Mouse (Mus musculus) retina, postnatal 7 days (tissue): Measurements from ENCODE around the gene Mef2d.
"Not testable (repeated sequence)": the region's sequence is repeated elsewhere in the genome, so short reads cannot be mapped to it uniquely, and the experiment has no call there.

Source experiments
- DNase-seq: peaks from one replicate; pipeline ENCODE4 v3.0.0-alpha.2; 2012; ENCODE audit warnings: low read depth, low spot score

The Mef2d gene

DNA sequence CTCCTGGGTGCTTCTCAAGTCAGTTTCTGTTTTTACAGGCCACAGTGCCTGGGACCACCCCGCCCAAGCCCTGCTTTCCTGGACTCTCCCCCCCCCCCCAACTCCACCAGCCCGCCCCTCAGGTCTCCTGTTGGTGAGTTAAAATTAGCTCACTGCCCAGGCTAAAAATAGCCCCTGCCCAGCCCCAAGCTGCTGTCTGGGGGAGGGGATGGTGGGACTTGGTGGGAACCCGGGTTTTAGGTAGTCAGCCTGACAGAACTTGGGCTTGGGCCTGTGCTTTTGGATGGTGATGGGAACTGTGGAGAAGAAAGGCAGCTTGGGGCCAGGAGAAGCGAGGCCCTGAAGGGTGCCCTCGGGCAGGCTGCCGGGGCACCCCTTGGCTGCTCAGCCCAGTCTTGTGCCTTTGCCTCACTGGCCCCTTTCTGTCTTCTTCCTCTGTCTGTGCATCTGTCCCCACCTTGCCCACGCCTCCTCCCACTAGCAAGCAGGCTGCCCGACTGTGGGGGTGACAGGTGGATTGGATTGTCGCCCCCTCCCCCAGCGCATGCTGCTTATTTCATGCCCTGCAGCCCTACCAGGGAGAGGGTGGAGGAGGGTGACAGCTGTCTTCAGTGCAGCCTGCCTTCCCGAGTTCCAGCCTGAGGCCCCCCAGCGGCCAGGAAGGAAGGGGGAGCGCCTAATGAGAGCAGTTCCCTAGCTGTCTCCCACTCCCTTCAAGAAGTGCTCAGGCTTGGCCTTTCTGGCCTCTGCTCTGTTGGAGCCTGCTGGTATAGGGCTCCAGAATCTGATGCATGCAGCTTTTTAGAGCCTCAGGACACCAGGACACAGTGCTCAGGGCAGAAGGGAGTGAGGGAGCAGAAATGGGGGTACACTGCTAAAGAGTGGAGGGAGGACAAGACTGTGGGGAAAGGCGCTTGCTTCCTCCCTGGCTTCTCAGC, 8.2 kb downstream of the Mef2d start:
- DNase-seq, result no peak

DNA sequence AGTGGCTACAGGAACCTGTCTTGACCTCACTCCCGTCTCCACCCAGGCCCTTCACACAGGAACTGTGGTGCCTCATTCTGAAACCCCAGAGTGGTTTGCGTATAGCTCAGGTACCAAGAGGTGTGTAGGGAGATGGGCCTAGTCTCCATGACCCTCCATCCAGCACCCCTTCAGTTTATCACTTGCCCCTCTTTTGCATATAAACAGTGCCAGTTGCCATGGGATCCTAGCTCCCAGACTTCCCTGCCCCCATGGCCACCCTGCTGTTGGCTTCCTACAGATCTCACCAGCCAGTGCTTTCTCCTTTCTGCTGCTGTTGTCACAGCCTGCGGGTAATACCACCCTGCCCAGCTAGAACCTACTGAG, 8.8 kb downstream of the Mef2d start:
- no peak for DNase-seq

DNA sequence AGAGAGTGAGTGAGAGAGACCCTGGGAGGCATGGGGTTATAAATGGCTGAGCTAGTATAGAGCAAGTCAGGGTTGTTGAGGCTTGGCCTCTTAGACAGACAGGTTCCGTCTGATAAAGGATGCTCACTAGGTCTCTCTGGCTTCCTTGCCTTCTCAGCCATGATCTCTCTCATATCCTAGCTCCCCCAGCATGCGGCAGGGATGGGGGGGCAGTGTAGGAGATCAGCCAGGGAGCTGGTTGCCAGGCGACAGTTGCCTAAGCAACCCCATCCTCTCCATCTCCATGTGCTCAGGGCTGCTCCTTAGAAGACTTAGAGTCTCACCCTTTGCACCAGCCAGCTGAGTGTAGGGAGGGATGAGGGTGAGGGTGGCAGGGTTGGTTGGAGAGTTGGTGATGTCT, 9.9 kb downstream of the Mef2d start:
- no peak for DNase-seq

DNA sequence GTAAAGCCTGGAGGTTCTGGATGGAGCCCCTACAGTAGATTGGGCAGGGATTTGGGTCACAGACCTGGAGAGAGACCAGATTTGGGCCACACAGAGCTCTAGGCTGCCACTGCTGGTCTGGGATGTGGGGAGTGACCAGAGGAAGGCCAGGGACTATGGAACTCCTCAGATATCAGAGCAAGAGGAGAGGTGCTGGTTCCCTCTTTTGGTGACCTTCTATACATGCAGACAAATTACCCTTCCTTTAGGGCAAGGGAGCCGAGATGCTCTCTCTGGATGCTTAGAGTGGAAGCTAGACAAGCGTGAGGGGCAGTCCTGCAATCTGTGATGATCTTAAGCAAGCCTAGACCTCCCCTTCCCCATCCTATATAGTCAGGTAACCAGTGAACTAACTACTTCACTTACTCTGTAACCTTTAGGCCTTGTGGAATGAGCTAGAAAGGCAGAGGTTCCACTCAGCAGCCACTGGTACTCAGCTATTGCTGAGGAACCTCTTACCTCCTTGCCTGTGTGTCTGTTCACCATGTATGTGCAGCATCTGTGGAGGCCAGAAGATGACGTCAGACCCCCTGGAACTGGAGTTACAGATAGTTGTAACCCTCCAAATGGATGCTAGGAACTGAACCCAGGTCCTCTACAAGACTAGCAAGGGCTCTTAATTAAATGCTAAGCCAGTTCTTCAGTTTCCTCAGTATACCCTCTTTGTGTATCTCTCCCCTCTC, 11.3 kb downstream of the Mef2d start:
- no peak for DNase-seq

DNA sequence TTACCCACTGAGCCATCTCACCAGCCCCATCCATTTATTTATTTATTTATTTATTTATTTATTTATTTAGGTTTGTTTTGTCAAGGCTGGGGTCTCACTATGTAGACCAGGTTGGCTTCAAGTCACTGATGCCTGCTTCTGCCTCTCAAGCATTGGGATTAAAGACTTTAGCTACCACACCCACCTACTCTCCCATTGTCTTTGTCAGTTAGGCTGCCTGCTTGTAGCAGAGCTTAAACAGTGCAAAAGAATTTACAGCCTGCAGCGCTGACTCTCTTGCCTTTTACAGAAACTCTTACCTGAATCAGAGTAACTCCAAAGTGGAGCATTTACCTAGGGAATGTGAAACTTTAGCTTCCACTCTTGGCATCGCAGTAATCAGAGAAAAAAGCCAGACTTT, 12.1 kb downstream of the Mef2d start:
- no peak for DNase-seq

DNA sequence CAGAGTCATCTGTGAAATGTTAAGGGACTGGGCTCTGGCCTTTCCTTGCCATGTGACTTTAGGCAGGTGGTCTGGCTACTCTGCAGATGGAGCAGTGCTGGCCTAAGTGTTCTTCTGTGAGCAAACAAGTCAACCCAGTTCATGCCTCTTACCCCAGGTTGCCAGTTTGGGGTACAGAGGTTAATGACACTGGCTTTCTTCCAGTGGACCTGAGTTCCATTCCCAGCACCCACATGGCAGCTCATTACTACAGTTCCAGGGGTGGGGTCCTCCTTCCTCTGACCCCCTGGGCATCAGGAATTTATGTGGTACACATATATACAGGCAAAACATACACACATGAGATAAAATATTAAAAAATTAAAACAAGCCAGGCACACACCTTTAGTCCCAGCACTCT, 14.6 kb downstream of the Mef2d start:
- no peak for DNase-seq

DNA sequence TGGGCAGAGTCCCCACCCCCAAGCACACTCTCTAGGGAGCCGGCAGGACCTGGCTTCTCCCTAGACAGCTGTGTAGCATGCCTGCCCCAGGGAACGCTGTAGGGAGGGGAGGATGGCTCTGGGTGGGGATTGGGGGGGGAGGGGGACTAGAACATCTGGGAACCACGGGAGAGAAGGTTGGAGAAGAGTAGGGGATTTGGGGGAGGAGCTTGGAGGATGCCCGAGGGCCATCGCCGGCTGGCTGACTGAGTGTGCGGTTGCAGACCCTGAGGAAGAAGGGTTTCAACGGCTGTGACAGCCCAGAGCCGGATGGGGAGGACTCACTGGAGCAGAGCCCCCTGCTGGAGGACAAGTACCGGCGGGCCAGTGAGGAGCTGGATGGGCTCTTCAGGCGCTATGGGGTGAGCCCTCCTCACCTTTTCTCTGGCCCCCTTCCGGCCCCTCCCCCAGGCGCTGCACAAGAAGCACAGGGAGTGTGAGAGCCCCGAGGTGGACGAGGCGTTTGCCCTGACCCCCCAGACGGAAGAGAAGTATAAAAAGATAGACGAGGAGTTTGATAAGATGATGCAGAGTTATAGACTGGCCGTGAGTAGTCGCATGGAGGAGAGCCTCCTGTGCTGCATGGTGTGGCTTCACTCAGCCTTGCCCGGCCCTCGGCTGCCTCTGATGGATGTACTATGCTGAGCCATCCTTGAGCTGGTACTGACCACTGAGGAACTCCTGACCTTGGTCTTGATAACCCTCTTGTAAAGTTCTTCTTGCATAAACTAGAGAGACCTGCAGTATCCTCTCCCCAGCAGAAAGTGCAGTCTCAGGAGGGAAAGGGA, 15.8 kb downstream of the Mef2d start:
- DNase-seq, result no peak

DNA sequence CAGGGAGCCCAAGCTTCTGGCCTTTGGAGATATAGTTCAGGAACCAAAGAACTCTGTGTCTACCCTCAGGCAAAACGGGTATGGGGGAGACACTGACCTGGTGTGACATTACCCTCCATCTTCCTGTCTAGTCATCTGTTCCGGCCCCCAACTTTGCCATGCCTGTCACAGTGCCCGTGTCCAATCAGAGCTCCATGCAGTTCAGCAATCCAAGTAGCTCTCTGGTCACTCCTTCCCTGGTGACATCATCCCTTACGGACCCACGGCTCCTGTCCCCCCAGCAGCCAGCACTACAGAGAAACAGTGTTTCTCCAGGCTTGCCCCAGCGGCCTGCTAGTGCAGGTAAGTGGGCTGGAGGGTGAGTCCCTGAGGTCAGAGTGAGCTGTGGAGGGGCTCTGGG, 16.8 kb downstream of the Mef2d start:
- DNase-seq, result no peak

DNA sequence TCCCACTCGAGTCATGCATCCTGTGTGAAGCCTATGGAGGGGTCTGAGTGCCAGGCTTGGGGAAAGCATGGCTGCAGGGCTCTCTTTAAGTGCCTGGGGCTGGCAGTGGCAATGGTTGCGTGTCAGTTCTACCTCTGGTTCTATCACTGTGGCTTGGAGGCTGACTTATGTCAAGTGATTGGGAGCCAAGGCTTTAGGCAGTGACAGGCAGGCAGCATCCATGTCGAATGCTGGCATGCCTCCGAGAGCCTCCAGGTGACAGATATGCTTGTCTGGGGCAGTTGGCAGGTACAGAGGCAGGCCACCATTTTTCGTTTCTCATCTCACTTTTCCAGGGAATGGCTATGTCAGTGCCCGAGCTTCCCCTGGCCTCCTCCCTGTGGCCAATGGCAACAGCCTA, 18.7 kb downstream of the Mef2d start:
- DNase-seq, result no peak

DNA sequence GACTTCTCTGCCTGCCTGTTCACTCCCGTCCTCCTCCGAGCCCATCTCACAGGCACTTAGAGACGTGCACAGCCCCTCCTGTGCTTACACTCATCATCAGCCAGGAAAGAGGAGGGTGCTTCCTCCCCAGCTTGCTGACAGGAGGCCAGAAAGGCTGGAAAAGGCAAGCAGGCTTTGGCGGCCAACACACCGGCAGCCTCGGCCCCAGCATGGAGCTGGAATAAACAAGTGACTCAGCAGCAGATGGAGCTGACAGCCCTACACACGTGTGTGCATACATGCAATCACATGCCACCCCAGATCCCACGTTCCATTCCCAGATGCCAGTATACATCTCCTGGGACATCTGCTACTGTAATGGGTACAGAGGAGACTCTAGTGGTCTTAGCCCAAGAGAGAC, 20.1 kb downstream of the Mef2d start:
- DNase-seq, result no peak

DNA sequence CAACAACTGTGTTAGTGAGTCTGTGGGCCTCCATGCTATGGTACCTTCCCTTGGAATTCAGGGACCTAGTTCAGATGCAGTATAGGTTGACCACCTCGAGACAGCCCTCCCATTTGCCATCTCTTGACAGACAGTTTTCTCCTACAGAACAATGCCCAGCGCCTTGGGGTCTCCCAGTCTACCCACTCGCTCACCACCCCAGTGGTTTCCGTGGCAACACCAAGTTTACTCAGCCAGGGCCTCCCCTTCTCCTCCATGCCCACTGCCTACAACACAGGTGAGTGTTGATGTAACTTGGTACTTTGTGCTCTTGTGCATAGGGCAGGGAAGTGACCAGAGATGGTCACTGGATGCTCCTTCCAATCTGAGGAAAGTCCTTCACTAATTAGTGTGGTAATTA, 20.6 kb downstream of the Mef2d start:
- no peak for DNase-seq

DNA sequence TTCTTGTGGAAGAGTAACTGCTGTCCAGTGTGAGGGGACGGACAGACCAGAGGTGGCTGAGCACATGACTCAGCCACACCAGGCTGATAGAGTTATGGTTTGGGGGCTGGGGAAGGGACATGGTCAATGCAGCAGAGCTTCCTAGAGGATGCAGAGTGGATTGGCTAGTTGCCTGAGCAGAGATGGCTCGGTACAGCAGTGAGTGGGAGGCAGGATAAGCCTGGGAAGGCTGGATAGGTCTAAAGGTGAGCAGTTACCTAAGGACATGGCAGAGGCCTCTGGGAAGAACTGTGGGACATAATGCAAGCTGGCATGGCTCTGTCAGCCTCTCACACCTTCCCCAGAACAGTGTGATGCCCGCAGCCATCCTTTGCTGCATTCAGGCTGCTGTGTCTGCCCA, 21.7 kb downstream of the Mef2d start:
- DNase-seq, result no peak

DNA sequence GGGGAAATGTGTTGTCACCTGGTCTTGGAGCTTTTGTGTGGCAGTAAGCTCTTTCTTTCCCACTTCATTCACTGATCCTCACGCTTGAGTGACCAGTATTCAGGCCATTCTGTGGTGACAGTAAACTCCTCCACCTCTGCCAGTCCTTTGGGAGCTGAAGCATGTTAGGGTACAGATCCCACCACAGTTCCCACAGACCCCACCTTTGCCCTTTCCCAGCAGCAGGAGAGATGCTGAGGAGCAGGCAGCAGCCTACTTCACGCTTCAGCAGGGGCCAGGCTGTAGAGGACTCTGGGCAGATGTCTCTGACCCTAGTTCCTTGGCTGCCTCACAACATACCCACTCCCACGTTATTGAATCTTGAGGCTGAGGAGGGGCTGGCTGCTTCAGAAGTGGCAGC, 22.1 kb downstream of the Mef2d start:
- DNase-seq, result no peak

DNA sequence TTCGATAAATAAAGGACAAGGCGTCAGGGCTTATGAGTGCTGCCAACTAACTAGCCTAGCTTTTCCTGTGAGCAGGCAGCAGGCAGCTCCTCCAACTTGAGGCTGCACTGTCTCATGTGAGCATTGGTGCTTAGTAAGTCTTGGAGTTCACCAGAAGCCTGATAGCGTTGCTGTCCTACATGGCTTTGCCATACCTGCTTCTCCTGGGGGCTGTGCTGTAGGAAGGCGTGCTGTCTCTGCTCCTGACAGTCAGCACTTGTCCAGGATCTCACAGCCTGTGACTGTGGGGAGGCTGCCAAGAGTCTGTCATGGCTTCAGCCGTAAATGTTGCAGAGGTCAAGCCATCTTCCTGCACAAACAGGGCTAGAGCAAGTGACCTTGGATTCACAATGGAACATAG, 23.9 kb downstream of the Mef2d start:
- no peak for DNase-seq

DNA sequence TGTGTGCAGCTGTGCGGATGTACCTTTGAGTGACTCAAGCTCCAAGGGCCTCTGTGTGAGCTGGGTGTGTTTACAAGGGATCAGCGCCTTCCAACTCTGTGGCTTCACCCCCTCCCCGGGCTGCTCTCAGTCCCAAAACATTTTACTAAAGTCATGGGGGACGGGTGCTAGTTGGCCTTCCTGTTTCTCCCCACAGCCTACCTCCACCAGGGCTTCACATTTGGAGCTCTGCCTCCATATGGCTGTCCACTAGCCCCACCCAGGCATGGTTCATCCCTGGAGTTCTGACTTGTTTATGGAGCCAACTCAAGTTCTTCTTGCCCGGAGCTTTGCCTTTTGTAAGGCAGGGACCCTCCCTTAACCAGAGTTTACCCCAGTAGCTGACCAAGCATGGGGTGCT, 28.2 kb downstream of the Mef2d start:
- DNase-seq, result no peak

DNA sequence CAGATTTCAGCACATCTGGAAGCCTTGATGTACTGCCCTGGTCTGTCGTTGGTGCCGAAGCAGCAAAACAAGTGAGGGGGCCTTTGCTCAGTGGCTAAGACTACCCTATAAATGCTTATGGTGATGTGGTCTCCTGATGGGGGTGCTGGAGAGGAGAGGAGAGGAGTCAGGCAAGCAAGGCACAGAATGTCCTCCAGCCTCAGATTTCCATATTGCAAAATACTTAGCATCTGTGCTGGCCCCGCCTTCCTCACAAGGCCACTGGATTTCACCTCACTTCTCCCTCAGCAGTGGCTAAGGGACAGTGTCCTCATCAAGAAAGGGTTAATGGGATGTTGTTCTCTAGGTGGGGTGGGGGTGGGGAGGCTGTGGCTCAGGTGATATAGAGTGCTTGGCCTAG, 30.3 kb downstream of the Mef2d start:
- no peak for DNase-seq

DNA sequence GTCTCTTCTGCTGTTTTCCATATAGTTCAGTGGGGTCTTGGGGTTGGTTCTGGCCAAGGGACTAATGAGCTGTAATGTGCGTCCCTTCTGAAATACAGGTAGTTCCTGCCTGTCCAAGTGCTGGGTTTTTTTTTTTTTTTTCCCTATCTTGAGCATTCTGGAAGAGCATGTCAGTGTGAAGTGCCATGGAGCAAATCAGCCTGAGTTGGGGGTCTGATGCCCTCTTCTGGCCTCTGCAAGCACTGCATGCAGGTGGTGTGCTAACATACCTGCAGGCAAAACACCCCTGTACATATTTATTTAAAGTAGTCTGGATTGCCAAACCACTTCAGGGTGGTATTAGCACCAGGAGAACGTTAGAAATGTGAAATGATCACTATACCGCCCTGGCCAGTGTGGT, 31.2 kb downstream of the Mef2d start:
- DNase-seq, result no peak

DNA sequence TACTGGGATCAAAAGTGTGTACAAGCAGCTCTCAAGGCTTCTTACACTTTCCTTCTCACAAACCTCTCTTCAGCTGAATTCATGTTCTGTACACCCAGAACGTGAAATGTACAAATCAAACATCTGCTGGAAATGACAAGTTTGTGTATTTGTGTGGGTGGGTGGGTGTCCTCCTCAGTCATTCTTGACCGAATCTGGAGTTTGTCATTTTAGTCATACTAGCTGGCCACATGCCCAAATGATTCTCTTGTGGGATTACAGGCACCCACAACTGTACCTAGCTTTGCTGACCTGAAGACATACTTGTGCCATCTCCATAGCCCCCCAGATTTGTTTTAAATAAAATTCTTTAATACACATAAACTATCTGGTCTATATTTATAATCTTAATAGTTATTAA, 32.7 kb downstream of the Mef2d start:
- DNase-seq, result no peak

DNA sequence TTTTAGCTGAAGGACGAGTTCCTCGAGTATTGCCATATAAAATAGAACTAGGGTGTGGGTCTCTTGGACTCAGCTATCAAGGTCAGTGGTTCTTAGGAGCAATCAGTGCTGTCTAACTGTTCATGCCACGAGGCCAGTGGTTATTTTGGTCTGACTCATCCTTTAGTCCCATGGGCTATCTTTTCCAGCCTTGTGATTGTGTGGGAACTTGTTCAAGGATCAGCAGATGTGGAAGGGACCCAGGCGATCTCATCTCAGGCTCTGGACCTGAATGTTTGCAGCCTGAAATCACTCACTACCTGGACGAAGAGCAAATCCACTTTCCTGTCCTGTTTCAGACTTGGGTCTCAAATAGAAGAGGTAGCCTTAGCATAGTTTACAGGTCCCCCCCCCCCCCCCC, 34.9 kb downstream of the Mef2d start:
- no peak for DNase-seq

DNA sequence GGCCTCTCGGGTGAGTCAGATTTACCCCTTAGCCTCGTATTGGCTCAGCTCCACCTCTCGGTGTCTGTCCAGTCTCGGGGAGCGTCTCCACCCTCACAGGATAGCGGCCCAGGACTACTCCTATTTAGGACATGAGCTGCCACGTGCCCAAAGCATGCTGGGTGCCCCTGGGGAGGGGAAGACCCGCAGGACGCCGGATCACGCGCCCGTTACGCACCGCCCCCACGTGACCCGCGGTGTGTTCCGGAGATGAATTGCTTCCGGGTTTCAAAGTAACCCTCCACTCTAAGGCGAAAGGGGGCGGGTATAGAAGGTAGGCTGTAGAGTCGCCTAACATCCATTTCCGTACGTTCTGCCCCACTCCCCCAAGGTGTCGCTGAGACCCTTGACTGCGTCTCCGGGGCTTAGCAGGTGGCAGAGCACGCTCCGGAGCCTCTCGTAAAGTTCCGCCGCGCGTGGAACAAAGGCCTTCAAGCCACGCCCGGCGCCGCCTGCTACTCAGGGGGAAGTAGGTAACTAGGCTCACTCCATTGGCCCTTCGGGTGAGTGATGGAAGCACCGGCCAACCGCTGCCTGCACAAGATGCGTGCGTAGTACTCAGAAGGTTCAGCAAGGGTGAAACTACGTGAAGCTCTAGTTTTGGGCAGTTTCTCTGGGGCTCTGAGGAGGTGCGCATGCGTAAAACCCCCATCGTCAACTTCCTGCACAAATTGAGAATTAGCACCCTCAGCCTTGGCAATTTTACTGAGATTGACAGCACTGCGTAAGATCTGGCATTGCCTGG, 35.6 kb downstream of the Mef2d start:
- peak; percentile 94 for DNase-seq

DNA sequence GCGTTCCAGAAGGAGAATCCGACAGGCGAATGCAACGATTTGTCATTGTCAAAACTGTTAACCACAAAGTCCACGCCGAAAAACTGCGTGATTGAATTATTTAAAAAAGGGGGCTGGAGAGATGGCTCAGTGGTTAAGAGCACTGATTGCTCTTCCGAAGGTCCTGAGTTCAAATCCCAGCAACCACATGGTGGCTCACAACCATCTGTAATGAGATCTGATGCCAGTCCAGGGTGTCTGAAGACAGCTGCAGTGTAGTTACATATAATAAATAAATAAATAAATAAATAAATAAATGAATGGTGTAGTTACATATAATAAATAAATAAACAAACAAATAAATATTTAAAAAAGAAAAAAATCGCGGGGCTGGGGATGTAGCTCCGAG, 36.2 kb downstream of the Mef2d start:
- not testable (repeated sequence) for DNase-seq

DNA sequence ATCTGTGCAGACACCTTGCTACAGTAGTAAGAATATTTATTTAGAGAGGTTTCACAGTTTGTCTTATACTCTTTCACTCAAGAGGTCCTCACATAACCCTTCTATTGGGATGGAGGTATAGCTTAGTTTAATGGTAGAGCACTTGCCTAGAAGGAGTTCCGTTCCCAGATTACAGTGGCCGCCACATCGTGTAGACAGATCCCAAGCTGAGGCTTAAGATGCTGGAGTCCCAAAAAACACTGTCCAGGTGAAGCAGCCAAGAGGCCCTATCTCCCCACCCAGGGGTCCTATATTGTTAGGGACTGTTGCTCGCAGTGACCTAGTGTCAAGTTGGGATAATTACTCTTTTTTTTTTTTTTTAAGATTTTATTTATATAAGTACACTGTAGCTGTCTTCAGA, 36.8 kb downstream of the Mef2d start:
- DNase-seq, result no peak
